Mouse (Mus musculus): ENCODE measurements around the gene Zscan26.
A peak's percentile ranks its signal among the peaks of the same experiment; 100 is the strongest.
"Not testable (repeated sequence)": the region's sequence is repeated elsewhere in the genome, so short reads cannot be mapped to it uniquely, and the experiment has no call there.

Gene Zscan26

GRCm38 (mm10) chr13:21418865-21419264, 34.7 kb downstream of the Zscan26 start:
- DNase-seq, result no peak

- DNase-seq, result no peak
Observed at GRCm38 (mm10) chr13:21417298-21418010, 36.1 kb downstream of the Zscan26 start.

DNA sequence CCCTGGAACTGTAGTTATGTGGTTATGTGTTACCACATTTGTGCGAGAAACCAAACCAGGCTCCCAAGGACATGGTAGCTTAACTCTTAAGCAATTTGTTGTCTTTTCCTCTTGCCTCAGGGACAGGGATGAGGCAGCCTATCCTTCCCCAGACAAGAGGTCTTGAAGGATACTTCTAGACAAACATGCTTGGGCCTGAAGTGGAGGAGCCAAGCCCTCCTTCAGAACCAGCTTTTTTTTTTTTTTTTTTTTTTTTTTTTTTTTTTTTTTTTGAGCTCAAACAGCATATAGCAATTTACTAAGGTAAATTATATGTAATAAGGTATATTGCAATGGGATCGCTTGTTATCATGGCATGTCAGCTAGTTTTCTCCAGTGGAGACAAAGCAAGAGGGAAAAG, 37.8 kb downstream of the Zscan26 start:
- DNase-seq, result no peak

- DNase-seq, result no peak
Observed at GRCm38 (mm10) chr13:21415266-21415665, 38.3 kb downstream of the Zscan26 start.

- no peak for DNase-seq
Observed at GRCm38 (mm10) chr13:21414231-21415212, 39.0 kb downstream of the Zscan26 start.

GRCm38 (mm10) chr13:21408805-21409459, 44.6 kb downstream of the Zscan26 start:
- DNase-seq, result no peak

DNA sequence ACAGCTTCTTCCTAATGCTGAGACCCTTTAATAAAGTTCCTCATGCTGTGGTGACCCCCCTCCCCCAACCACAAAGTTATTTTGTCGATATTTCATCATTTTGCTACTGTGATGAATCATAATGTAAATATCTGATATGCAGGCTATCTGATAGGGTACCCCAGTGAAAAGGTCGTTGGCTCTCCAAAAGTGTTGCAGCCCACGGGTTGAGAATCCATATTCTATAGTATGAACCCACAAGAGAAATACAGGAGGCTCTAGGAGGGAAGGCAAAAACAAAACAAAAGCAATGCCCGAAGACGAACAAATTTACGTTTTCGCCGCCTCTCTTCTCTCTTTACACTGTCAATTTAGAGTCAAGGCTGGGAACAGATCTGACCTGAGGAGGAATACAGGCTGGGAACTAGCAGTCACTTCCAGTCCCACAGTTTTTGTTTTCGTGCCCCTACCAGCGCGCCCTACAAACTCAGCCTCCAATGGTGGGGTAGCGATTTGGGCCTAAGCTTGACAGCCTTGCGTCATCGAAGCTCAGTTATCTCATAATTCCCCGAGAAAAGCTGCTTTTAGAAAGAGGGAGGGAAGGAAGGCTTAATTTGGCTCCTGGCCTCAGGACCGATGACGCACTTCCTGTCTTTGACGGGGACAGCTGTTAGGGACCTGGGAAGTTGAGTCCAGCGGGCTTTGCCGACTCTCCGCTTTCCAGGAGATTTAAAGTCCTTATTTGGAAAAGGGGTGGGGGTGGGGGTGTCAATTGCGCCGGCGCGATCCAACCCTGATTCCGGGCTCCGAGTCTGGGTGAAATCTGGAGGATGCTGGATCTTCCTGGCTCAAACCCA, 45.3 kb downstream of the Zscan26 start:
- peak; percentile 17 to 36 for DNase-seq

GRCm38 (mm10) chr13:21407341-21407740, 46.2 kb downstream of the Zscan26 start:
- no peak for DNase-seq

DNA sequence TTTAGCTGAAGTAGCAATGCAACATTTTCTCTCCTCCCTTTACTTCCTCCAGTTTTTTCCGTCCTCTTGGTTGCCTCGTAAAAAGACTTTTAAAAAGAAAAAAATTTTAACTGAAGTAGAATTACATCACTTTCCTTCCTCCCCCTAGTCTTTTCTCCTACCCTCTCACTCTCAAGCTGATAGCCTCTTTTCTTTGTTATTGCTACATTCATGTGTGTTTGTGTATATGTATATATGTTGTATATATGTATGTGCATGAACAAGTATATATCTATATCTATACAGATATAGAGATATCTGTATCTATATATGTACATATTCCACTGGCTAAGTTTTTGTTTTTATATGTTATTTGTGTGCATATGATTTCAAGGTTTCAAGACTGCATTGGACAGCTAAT, 50.7 kb downstream of the Zscan26 start:
- no peak for DNase-seq

- DNase-seq, result peak; percentile 70
Observed at GRCm38 (mm10) chr13:21402287-21402846, 51.2 kb downstream of the Zscan26 start, which contains the start of gene Zkscan3. Gene Zkscan3 (minus strand): TSS chr13:21402755.

GRCm38 (mm10) chr13:21401636-21402286, 51.8 kb downstream of the Zscan26 start:
- no peak for DNase-seq

- no peak for DNase-seq
Observed at GRCm38 (mm10) chr13:21401166-21401565, 52.4 kb downstream of the Zscan26 start.

- DNase-seq, result no peak
Observed at GRCm38 (mm10) chr13:21397486-21397885, 56.0 kb downstream of the Zscan26 start.

GRCm38 (mm10) chr13:21396048-21396447, 57.5 kb downstream of the Zscan26 start:
- not testable (repeated sequence) for DNase-seq

DNA sequence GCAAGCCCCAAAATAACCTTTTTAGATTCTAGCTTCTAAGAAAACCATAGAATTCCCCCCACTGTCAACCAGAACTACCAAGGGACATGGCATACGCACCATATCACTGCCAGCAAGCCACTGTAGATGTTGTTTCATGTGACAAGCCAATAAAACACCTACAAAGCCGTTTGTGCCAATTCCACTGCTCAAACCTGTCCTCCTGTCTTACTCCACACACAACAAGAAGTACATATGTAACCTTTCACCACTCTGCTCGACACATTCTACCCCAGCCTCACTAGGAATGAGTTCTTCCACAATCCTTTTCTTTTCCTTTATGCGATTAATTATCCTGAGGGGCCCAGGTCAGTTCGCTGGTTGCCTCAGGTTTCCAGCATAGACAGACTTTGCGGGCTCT, 57.9 kb downstream of the Zscan26 start:
- no peak for DNase-seq

DNA sequence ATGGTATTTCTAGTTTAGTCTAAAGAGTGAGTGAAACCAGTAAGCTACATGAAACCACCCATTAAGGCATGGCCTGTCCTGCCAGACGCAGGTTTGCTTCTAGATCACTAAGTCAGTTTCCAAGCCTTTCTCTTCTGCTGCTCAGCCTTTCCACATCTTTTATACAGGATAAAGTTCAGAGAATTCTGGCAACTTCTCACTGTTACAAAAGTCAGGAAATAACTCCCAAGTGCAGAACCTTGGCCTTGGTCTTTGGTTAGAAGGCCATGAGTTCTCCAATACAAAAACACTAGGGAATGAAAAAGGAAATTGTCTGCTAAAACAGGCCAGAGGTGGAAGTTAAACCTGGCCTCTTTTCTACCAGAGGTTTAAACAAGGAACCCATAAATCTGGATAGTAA, 58.3 kb downstream of the Zscan26 start:
- DNase-seq, result no peak

Measured in thymus, adult 18-20 months (tissue).